Mouse (Mus musculus): Measurements from ENCODE around the gene Mfsd9. TPM values are rescaled to one million over a fixed set of nuclear protein-coding genes. Genes with fewer than 3 reads are reported as not detected.

Mfsd9 gene
- polyA plus RNA-seq (2012; rRNA removed) (0.36 and 0.37 TPM in 2 replicates), polyA plus RNA-seq (2014; fragmentation: Nextera tagmentation; extraction: Ambion mirVana) (0.70 and 1.1 TPM in 2 replicates)

DNA sequence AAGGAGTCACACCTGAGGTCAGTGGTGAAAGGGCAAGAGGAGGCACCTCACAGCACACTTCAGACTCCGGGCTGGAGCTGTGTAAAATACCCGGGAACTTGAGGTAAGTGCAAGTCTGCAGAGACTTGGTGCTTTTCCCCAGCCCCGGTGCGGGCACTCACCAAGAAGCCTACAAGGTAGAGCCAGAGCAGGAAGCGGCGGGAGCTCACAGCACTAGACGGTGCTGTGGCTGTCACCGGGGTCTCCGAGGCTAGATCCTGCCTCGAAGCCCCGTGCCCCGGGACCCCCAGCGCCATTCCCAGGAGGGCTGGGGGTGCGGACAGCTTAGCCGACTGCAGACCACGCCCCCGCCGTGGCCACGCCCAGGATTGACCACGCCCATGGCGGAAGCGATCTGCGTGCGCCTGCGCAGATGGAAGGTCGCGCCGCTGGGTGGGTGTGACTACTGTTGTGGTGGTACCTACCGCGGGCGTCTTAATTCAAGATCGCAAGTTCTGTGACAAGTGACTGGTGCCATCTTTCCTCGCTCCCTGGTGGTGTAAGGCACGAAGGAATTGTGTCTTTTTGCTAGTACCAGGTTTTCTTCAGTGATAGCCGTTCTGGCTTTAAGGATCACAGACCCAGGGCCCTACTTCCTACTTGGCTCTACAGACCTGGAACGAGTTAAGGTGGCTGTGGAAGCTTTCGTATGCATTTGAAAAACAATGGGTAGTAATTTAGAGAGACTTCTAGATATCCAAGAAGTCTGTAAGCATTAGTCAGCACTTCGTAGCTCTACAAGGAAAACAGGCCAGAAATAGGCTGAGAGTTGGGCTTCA, at the start of gene Mfsd9:
TSS of gene Mfsd9 (minus strand) at position 364 of the 818 bp plus-strand sequence.
- Histone ChIP-seq H3K9me3 (ENCODE audit: control insufficient read depth, low read length) (no peaks in the 10 kb centered on the region), H3K4me1 (replicated peaks; ENCODE audit: control insufficient read depth in 2 of 2, insufficient read depth in 2 of 2, low read length in 1 of 2) (peaks cover 0 to 9% of the 10 kb centered on the region in 2 experiments; a peak in 2 of 4 replicates), H3K4me3 (ENCODE audit: insufficient read depth in 1 of 2, low read depth in 2 of 2, low read length in 2 of 2) (peak within 1 kb of the TSS; percentile 73 to 91), H3K36me3 (replicated peaks; ENCODE audit: control insufficient read depth, insufficient read depth, low read depth) (no peaks in the 10 kb centered on the region), H3K27me3 (ENCODE audit: control insufficient read depth, insufficient read depth, low read length) (no peaks in the 10 kb centered on the region), H3K4me2 (ENCODE audit: low read depth) (peak within 1 kb of the TSS; percentile 76), H3K27ac (no peak within 1 kb of the TSS), H3K9ac (replicated peaks) (peak within 1 kb of the TSS; percentile 70)
- no peak for TF ChIP-seq EP300 (IDR thresholded peaks at IDR 0.05; ENCODE audit: low read depth)
- TF ChIP-seq CTCF (IDR thresholded peaks at IDR 0.05; ENCODE audit: low read depth): no peak
- peak; percentile 70 to 74 (median 73) for DNase-seq (ENCODE audit: low read depth in 3 of 3, low spot score in 3 of 3)
- WGBS (ENCODE audit: insufficient replicate concordance): 5% methylated on average over 38 of the region's 38 CpGs
- ATAC-seq (ENCODE audit: insufficient read depth): peak; percentile 92

DNA sequence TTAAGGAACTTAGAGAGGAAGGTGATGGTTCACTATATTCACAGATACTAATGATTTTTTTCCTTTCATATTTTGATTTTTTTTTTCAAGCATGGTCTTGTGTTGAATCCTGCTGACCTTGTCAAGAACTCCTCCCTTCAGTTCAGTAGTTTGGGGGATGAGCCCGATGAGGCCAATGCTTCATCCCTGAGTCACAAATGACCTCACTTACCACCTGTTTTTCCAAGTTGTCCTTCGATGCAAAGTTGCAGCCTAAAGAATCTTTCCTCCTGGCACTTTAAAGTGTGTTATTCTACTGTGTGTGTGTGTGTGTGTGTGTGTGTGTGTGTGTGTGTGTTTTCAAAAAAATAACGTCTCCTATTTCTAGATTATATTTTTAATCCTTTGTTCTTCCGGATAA, 45.0 kb upstream of the Mfsd9 start:
- H3K36me3 ChIP-seq (replicated peaks; ENCODE audit: control insufficient read depth, insufficient read depth, low read depth): no peaks in the 10 kb centered on the region
- no peak overlapping the region for H3K4me2 ChIP-seq (ENCODE audit: low read depth)
- H3K9ac ChIP-seq (replicated peaks): no peak overlapping the region
- no peak for DNase-seq (ENCODE audit: low read depth in 3 of 3, low spot score in 3 of 3)
- 60% methylated on average over 4 of the region's 4 CpGs for WGBS (ENCODE audit: insufficient replicate concordance)
- TF ChIP-seq CTCF (IDR thresholded peaks at IDR 0.05; ENCODE audit: low read depth) (no peak), EP300 (IDR thresholded peaks at IDR 0.05; ENCODE audit: low read depth) (no peak)
- H3K27ac ChIP-seq: no peak overlapping the region
- H3K4me1 ChIP-seq (replicated peaks; ENCODE audit: control insufficient read depth in 2 of 2, insufficient read depth in 2 of 2, low read length in 1 of 2): no peaks in the 10 kb centered on the region
- no peaks in the 10 kb centered on the region for H3K9me3 ChIP-seq (ENCODE audit: control insufficient read depth, low read length)
- H3K4me3 ChIP-seq (ENCODE audit: insufficient read depth in 1 of 2, low read depth in 2 of 2, low read length in 2 of 2): no peak overlapping the region
- no peak for ATAC-seq (ENCODE audit: insufficient read depth)
- no peaks in the 10 kb centered on the region for H3K27me3 ChIP-seq (ENCODE audit: control insufficient read depth, insufficient read depth, low read length)

DNA sequence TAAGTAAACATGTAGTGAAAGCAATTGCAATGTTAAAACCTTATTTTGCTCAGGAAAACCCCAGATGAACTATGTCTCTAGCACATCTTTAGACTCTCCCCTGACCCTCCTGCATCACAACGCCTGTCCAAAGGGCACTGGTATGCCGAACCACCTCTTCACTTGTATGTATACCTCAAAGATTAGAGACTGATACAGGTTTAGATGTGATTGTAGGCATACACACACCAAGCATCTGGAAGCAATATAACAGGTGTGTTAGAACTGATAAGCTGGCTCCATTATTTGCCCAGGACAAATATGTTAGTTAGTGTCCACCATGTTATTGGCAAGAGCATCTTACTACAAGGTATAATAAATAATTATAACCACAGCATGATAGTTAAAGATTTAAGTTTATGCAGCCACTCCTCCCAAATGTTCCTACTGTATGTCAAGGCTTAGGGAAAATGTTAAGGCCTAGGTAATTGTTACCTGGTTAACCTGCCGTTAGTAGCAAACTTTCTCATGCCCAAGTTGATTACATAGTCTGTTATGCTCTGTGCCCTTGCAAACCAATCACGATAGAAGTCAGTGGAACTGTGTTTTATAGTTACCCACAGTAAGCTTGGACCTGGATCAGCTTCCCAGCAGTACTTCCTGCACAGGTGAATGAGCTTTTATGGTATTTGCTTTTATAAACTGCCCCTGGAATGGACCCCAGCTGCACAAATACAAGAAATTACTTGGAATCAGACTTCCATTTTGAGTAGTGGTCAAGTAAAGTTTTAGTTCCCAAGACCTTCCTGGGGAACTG, 40.4 kb upstream of the Mfsd9 start:
- no peak for DNase-seq (ENCODE audit: low read depth in 3 of 3, low spot score in 3 of 3)
- 64% methylated on average over 4 of the region's 4 CpGs for WGBS (ENCODE audit: insufficient replicate concordance)
- Histone ChIP-seq H3K4me2 (ENCODE audit: low read depth) (no peak overlapping the region), H3K4me1 (replicated peaks; ENCODE audit: control insufficient read depth in 2 of 2, insufficient read depth in 2 of 2, low read length in 1 of 2) (no peaks in the 10 kb centered on the region), H3K36me3 (replicated peaks; ENCODE audit: control insufficient read depth, insufficient read depth, low read depth) (no peaks in the 10 kb centered on the region), H3K27me3 (ENCODE audit: control insufficient read depth, insufficient read depth, low read length) (no peaks in the 10 kb centered on the region), H3K4me3 (ENCODE audit: insufficient read depth in 1 of 2, low read depth in 2 of 2, low read length in 2 of 2) (no peak overlapping the region), H3K27ac (no peak overlapping the region), H3K9me3 (ENCODE audit: control insufficient read depth, low read length) (no peaks in the 10 kb centered on the region), H3K9ac (replicated peaks) (no peak overlapping the region)
- TF ChIP-seq EP300 (IDR thresholded peaks at IDR 0.05; ENCODE audit: low read depth) (no peak), CTCF (IDR thresholded peaks at IDR 0.05; ENCODE audit: low read depth) (no peak)
- no peak for ATAC-seq (ENCODE audit: insufficient read depth)

DNA sequence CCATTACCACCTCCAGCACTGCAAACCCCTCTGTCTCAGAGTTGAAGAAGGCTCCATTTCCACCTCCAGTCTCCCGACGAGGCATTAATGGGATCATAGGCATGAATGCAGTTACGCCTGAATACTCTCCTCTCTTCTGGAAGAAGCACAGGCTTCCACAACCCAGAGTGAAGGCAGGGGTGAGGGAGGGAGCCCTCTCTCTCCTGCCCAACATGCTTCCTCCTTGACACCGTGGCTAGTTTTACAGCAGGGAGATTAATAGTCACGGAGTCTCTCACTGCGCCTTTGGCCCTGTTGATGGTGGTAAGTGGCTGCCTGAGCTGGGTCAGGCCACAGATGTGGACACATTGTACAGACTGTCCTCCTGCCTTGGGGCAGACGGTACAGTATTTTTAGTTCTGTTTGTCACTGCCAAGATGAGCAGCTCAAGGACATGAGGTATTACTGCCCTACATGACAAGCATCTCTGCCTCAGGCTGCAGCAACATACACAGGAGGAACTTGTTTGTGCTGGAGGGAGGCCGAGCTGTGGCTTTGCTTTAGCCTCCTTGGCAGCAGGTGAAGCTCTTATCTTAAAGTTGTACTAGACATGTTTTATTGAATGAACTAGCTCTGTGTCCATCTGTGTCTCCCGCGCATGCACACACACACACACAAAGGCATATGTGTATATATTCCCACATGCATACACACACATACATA, 38.9 kb upstream of the Mfsd9 start:
- Histone ChIP-seq H3K4me1 (replicated peaks; ENCODE audit: control insufficient read depth in 2 of 2, insufficient read depth in 2 of 2, low read length in 1 of 2) (no peaks in the 10 kb centered on the region), H3K36me3 (replicated peaks; ENCODE audit: control insufficient read depth, insufficient read depth, low read depth) (no peaks in the 10 kb centered on the region), H3K27ac (no peak overlapping the region), H3K9ac (replicated peaks) (no peak overlapping the region), H3K4me2 (ENCODE audit: low read depth) (no peak overlapping the region), H3K4me3 (ENCODE audit: insufficient read depth in 1 of 2, low read depth in 2 of 2, low read length in 2 of 2) (no peak overlapping the region), H3K27me3 (ENCODE audit: control insufficient read depth, insufficient read depth, low read length) (no peaks in the 10 kb centered on the region), H3K9me3 (ENCODE audit: control insufficient read depth, low read length) (no peaks in the 10 kb centered on the region)
- 60% methylated on average over 10 of the region's 10 CpGs for WGBS (ENCODE audit: insufficient replicate concordance)
- no peak for ATAC-seq (ENCODE audit: insufficient read depth)
- no peak for DNase-seq (ENCODE audit: low read depth in 3 of 3, low spot score in 3 of 3)
- no peak for TF ChIP-seq EP300 (IDR thresholded peaks at IDR 0.05; ENCODE audit: low read depth)
- no peak for TF ChIP-seq CTCF (IDR thresholded peaks at IDR 0.05; ENCODE audit: low read depth)

All from liver, embryonic 14.5 days (tissue).